In genomic region chr7:3333542-3333941, GRCm38 (mm10) we compare ENCODE assay signal across 9 mouse cellular contexts. TPM values are rescaled to one million over a fixed set of nuclear protein-coding genes. Genes with fewer than 3 reads are reported as not detected.
DNase-seq lines count a peak whose midpoint lies in the region; ATAC-seq and TF ChIP-seq lines count a peak whose summit lies in the region.
"Had no signal": no experiment of that assay in that cellular context is flagged by ENCODE, and none has a peak within 500 bp of the region (broad histone marks: within the 10 kb centered on the region; RNA-seq: fewer than 3 reads in every experiment).

No protein-coding gene starts in this region.

- TF ChIP-seq EP300 in liver, postnatal 0 days (IDR thresholded peaks at IDR 0.05; ENCODE audit: low read depth): no peak

- no peak overlapping the region for H3K9ac ChIP-seq in liver, embryonic 12.5 days
- H3K9ac ChIP-seq in liver, postnatal 0 days (replicated peaks): no peak overlapping the region
- H3K9ac ChIP-seq in intestine, embryonic 14.5 days (ENCODE audit: low read length): peak overlapping the region; percentile 72

- H3K9me3 ChIP-seq in liver, embryonic 12.5 days (replicated peaks): no peaks in the 10 kb centered on the region
- H3K9me3 ChIP-seq in liver, postnatal 0 days (ENCODE audit: low read length): no peaks in the 10 kb centered on the region
- H3K9me3 ChIP-seq in intestine, embryonic 14.5 days (ENCODE audit: control insufficient read depth, low read length): no peaks in the 10 kb centered on the region

- H3K36me3 ChIP-seq in liver, embryonic 12.5 days: no peaks in the 10 kb centered on the region
- no peaks in the 10 kb centered on the region for H3K36me3 ChIP-seq in liver, postnatal 0 days (replicated peaks; ENCODE audit: insufficient read depth, low read length)
- H3K36me3 ChIP-seq in intestine, embryonic 14.5 days (ENCODE audit: control insufficient read depth, insufficient read depth, low read length): no peaks in the 10 kb centered on the region
- no peaks in the 10 kb centered on the region for H3K36me3 ChIP-seq in small intestine, adult 2 months (ENCODE audit: control insufficient read depth, insufficient read depth, low read length)

- H3K27me3 ChIP-seq in liver, embryonic 12.5 days (replicated peaks): peaks cover 73% of the 10 kb centered on the region
- H3K27me3 ChIP-seq in liver, postnatal 0 days (ENCODE audit: insufficient read depth, low read length): peaks cover 44% of the 10 kb centered on the region
- H3K27me3 ChIP-seq in intestine, embryonic 14.5 days (replicated peaks; ENCODE audit: control insufficient read depth, insufficient read depth, low read length): no peaks in the 10 kb centered on the region; the same call in 1 of the 2 replicates
- H3K27me3 ChIP-seq in small intestine, adult 2 months (ENCODE audit: control insufficient read depth, insufficient read depth, low read length): peaks cover 28% of the 10 kb centered on the region

- TF ChIP-seq CTCF in liver, postnatal 0 days (IDR thresholded peaks at IDR 0.05; ENCODE audit: low read depth): no peak
- no peak for TF ChIP-seq CTCF in small intestine, adult 2 months (IDR thresholded peaks at IDR 0.05; ENCODE audit: extremely low read depth, insufficient read length, insufficient replicate concordance, low read depth, low read length)

- no peak for TF ChIP-seq POLR2A in small intestine, adult 2 months (IDR thresholded peaks at IDR 0.05; ENCODE audit: low read depth, low read length)

- H3K4me3 ChIP-seq in liver, embryonic 12.5 days: no peak overlapping the region
- no peak overlapping the region for H3K4me3 ChIP-seq in liver, postnatal 0 days (ENCODE audit: low read depth, low read length)
- H3K4me3 ChIP-seq in intestine, embryonic 14.5 days (ENCODE audit: low read depth, low read length): peak overlapping the region; percentile 60
- peak overlapping the region; percentile 54; the same call in 1 of the 2 replicates for H3K4me3 ChIP-seq in small intestine, adult 2 months (ENCODE audit: low read depth, low read length)

- peak overlapping the region; percentile 40; the same call in 1 of the 2 replicates for H3K4me2 ChIP-seq in liver, embryonic 12.5 days
- H3K4me2 ChIP-seq in liver, postnatal 0 days (ENCODE audit: low read depth, low read length): no peak overlapping the region
- peak overlapping the region; percentile 67 for H3K4me2 ChIP-seq in intestine, embryonic 14.5 days (ENCODE audit: low read length)

- 15% methylated on average over 5 of the region's 5 CpGs for WGBS in liver, embryonic 12.5 days (ENCODE audit: insufficient replicate concordance)
- WGBS in liver, postnatal 0 days (ENCODE audit: insufficient replicate concordance): 18% methylated on average over 5 of the region's 5 CpGs
- WGBS in intestine, embryonic 14.5 days: 8% methylated on average over 5 of the region's 5 CpGs
- 21% methylated on average over 5 of the region's 5 CpGs for WGBS in small intestine, adult 2 months

- no peak overlapping the region for H3K27ac ChIP-seq in liver, embryonic 12.5 days
- H3K27ac ChIP-seq in liver, postnatal 0 days (ENCODE audit: low read depth): no peak overlapping the region
- H3K27ac ChIP-seq in intestine, embryonic 14.5 days (ENCODE audit: low read depth): peak overlapping the region; percentile 83
- H3K27ac ChIP-seq in small intestine, adult 2 months (ENCODE audit: insufficient read depth, low read depth, low read length): no peak overlapping the region

- ATAC-seq in liver, embryonic 12.5 days: no peak
- ATAC-seq in liver, postnatal 0 days: no peak
- no peak for ATAC-seq in intestine, embryonic 14.5 days (replicated peaks; ENCODE audit: low FRiP score, low TSS enrichment, low read depth)

- H3K4me1 ChIP-seq in liver, embryonic 12.5 days: no peaks in the 10 kb centered on the region
- peaks cover 6% of the 10 kb centered on the region for H3K4me1 ChIP-seq in liver, postnatal 0 days (ENCODE audit: insufficient read depth)
- H3K4me1 ChIP-seq in intestine, embryonic 14.5 days (replicated peaks; ENCODE audit: control insufficient read depth, insufficient read depth, low read length): peaks cover 16% of the 10 kb centered on the region; the same call in 1 of the 2 replicates
- no peaks in the 10 kb centered on the region for H3K4me1 ChIP-seq in small intestine, adult 2 months (ENCODE audit: control insufficient read depth, insufficient read depth, insufficient read length, low read length)

- no peak for DNase-seq in liver, postnatal 0 days
- DNase-seq in embryo, embryonic 11 days: peak; percentile 51
- DNase-seq in intestine, embryonic 14.5 days (ENCODE audit: low spot score): no peak
- no peak for DNase-seq in left cerebral cortex, adult 18-20 months (ENCODE audit: low spot score in 2 of 2)
- DNase-seq in frontal cortex, postnatal 14 days (ENCODE audit: low spot score in 2 of 2): no peak
- no peak for DNase-seq in thymus, postnatal 0 days (ENCODE audit: low spot score)

RNA-seq across cellular contexts. Expression of gene Cacng7, which starts 0.8 kb away (rescaled TPM):
- 0.07 TPM in 1 of 2 replicates, not detected in the other for polyA plus RNA-seq in liver, embryonic 12.5 days (2016; fragmentation: Nextera tagmentation; extraction: Ambion mirVana)
- 0.12 and 0.13 TPM in 2 replicates for polyA plus RNA-seq in liver, postnatal 0 days (2015; fragmentation: Nextera tagmentation; extraction: Ambion mirVana)
- polyA plus RNA-seq in intestine, embryonic 14.5 days (2014; fragmentation: Nextera tagmentation; extraction: Ambion mirVana): 1.9 and 2.7 TPM in 2 replicates
- 7.5 and 8.8 TPM in 2 replicates for polyA plus RNA-seq in small intestine, adult 2 months (2012; rRNA removed)
- 100 to 1,000 TPM; 174 to 185 TPM for total RNA-seq in left cerebral cortex, adult 18-20 months (2021)
- 0.09 and 0.27 TPM in 2 replicates for polyA plus RNA-seq in thymus, postnatal 0 days (2015; fragmentation: Nextera tagmentation; extraction: Ambion mirVana)
- total RNA-seq: neutrophil, adult 5-6 weeks had no signal

RNA-seq across cellular contexts. Expression of gene Prkcg, which starts 44.6 kb away (rescaled TPM):
- polyA plus RNA-seq in liver, embryonic 12.5 days (2016; fragmentation: Nextera tagmentation; extraction: Ambion mirVana): 0.04 TPM in 2 replicates
- 0.04 and 0.09 TPM in 2 replicates for polyA plus RNA-seq in liver, postnatal 0 days (2015; fragmentation: Nextera tagmentation; extraction: Ambion mirVana)
- polyA plus RNA-seq in intestine, embryonic 14.5 days (2014; fragmentation: Nextera tagmentation; extraction: Ambion mirVana): 0.36 and 0.70 TPM in 2 replicates
- 0.60 and 1.0 TPM in 2 replicates for polyA plus RNA-seq in small intestine, adult 2 months (2012; rRNA removed)
- total RNA-seq in left cerebral cortex, adult 18-20 months (2021): 100 to 1,000 TPM; 239 to 276 TPM
- polyA plus RNA-seq in thymus, postnatal 0 days (2015; fragmentation: Nextera tagmentation; extraction: Ambion mirVana): 0.59 TPM in 1 of 2 replicates, not detected in the other

RNA-seq across cellular contexts. Expression of gene Myadm, which starts 44.7 kb away (rescaled TPM):
- polyA plus RNA-seq in liver, embryonic 12.5 days (2016; fragmentation: Nextera tagmentation; extraction: Ambion mirVana): 16.6 and 17.5 TPM in 2 replicates
- 38.6 and 40.7 TPM in 2 replicates for polyA plus RNA-seq in liver, postnatal 0 days (2015; fragmentation: Nextera tagmentation; extraction: Ambion mirVana)
- polyA plus RNA-seq in intestine, embryonic 14.5 days (2014; fragmentation: Nextera tagmentation; extraction: Ambion mirVana): 182 and 192 TPM in 2 replicates
- 132 and 142 TPM in 2 replicates for polyA plus RNA-seq in small intestine, adult 2 months (2012; rRNA removed)
- 10 to 100 TPM; 51.4 to 57.2 TPM for total RNA-seq in left cerebral cortex, adult 18-20 months (2021)
- 11.6 and 12.1 TPM in 2 replicates for polyA plus RNA-seq in thymus, postnatal 0 days (2015; fragmentation: Nextera tagmentation; extraction: Ambion mirVana)

RNA-seq across cellular contexts. Expression of gene Cacng8, which starts 56.9 kb away (rescaled TPM):
- polyA plus RNA-seq in liver, embryonic 12.5 days (2016; fragmentation: Nextera tagmentation; extraction: Ambion mirVana): 0.12 and 0.36 TPM in 2 replicates
- polyA plus RNA-seq in liver, postnatal 0 days (2015; fragmentation: Nextera tagmentation; extraction: Ambion mirVana): not detected in 2 replicates
- polyA plus RNA-seq in intestine, embryonic 14.5 days (2014; fragmentation: Nextera tagmentation; extraction: Ambion mirVana): 2.5 and 3.1 TPM in 2 replicates
- 0.60 and 0.77 TPM in 2 replicates for polyA plus RNA-seq in small intestine, adult 2 months (2012; rRNA removed)
- total RNA-seq in left cerebral cortex, adult 18-20 months (2021): 100 to 1,000 TPM; 166 TPM
- polyA plus RNA-seq in thymus, postnatal 0 days (2015; fragmentation: Nextera tagmentation; extraction: Ambion mirVana): 0.35 and 0.73 TPM in 2 replicates
- total RNA-seq: neutrophil, adult 5-6 weeks had no signal

Comparison
In these comparisons a context has a peak if more than half of its experiments do, and no peak if none do; other contexts are left out.
1. H3K4me3 ChIP-seq: peak in intestine, embryonic 14.5 days (single experiment) and small intestine, adult 2 months (single experiment); none in liver, embryonic 12.5 days (single experiment) and liver, postnatal 0 days (single experiment).